40 mouse cellular contexts compared by ENCODE assay signal in genomic region chr12:74301559-74301958, GRCm38 (mm10). TPM values are rescaled to one million over a fixed set of nuclear protein-coding genes. Genes with fewer than 3 reads are reported as not detected.
A peak's percentile ranks its signal among the peaks of the same experiment; 100 is the strongest.
DNase-seq lines count a peak whose midpoint lies in the region; ATAC-seq and TF ChIP-seq lines count a peak whose summit lies in the region.
"Had no signal": no experiment of that assay in that cellular context is flagged by ENCODE, and none has a peak within 500 bp of the region (broad histone marks: within the 10 kb centered on the region; RNA-seq: fewer than 3 reads in every experiment).

No protein-coding gene starts in this region.

- WGBS in embryonic facial prominence, embryonic 15.5 days: 50% methylated on average over 6 of the region's 6 CpGs
- WGBS in embryonic facial prominence, embryonic 10.5 days: 95% methylated on average over 6 of the region's 6 CpGs

- H3K4me3 ChIP-seq in embryonic facial prominence, embryonic 15.5 days (replicated peaks): no peak overlapping the region
- H3K4me3 ChIP-seq in embryonic facial prominence, embryonic 10.5 days: no peak overlapping the region
- H3K4me3 ChIP-seq in left cerebral cortex, adult 2 months: no peak overlapping the region
- no peak overlapping the region for H3K4me3 ChIP-seq in gastrocnemius, adult 2 months
- H3K4me3 ChIP-seq: embryonic facial prominence, embryonic 12.5 days; hindbrain, embryonic 13.5 days; limb, embryonic 12.5 days; liver, embryonic 15.5 days; myocyte; neural tube, embryonic 12.5 days had no signal

- no peak for ATAC-seq in embryonic facial prominence, embryonic 15.5 days (ENCODE audit: insufficient number of reproducible peaks, low FRiP score, low TSS enrichment, low read depth)
- ATAC-seq: forebrain, postnatal 0 days; intestine, embryonic 16.5 days had no signal

- TF ChIP-seq CTCF in left cerebral cortex, adult 2 months (IDR thresholded peaks at IDR 0.05): no peak
- no peak for TF ChIP-seq CTCF in gastrocnemius, adult 2 months (IDR thresholded peaks at IDR 0.05)

- H3K36me3 ChIP-seq in embryonic facial prominence, embryonic 15.5 days: no peaks in the 10 kb centered on the region
- H3K36me3 ChIP-seq in embryonic facial prominence, embryonic 10.5 days (replicated peaks): no peaks in the 10 kb centered on the region
- H3K36me3 ChIP-seq: embryonic facial prominence, embryonic 12.5 days; hindbrain, embryonic 13.5 days; limb, embryonic 12.5 days; liver, embryonic 15.5 days; neural tube, embryonic 12.5 days had no signal

- no peaks in the 10 kb centered on the region for H3K27me3 ChIP-seq in embryonic facial prominence, embryonic 15.5 days
- no peaks in the 10 kb centered on the region for H3K27me3 ChIP-seq in embryonic facial prominence, embryonic 10.5 days (replicated peaks; ENCODE audit: low read depth, poor library complexity, severe bottlenecking)
- H3K27me3 ChIP-seq: CH12.LX; embryonic facial prominence, embryonic 12.5 days; hindbrain, embryonic 13.5 days; limb, embryonic 12.5 days; liver, embryonic 15.5 days; neural tube, embryonic 12.5 days had no signal

- H3K9ac ChIP-seq in embryonic facial prominence, embryonic 15.5 days: no peak overlapping the region
- H3K9ac ChIP-seq: embryonic facial prominence, embryonic 12.5 days; forebrain, postnatal 0 days; hindbrain, embryonic 13.5 days; limb, embryonic 12.5 days; liver, embryonic 15.5 days; lung, embryonic 14.5 days; neural tube, embryonic 12.5 days had no signal

- no peaks in the 10 kb centered on the region for H3K9me3 ChIP-seq in embryonic facial prominence, embryonic 15.5 days (replicated peaks)
- H3K9me3 ChIP-seq in embryonic facial prominence, embryonic 10.5 days: no peaks in the 10 kb centered on the region
- H3K9me3 ChIP-seq: embryonic facial prominence, embryonic 12.5 days; hindbrain, embryonic 13.5 days; limb, embryonic 12.5 days; liver, embryonic 15.5 days; neural tube, embryonic 12.5 days had no signal

- peaks cover 5% of the 10 kb centered on the region; the same call in 1 of the 2 replicates for H3K4me1 ChIP-seq in embryonic facial prominence, embryonic 15.5 days
- no peaks in the 10 kb centered on the region for H3K4me1 ChIP-seq in embryonic facial prominence, embryonic 10.5 days
- H3K4me1 ChIP-seq: embryonic facial prominence, embryonic 12.5 days; limb, embryonic 12.5 days; liver, embryonic 15.5 days; neural tube, embryonic 12.5 days had no signal

- intact Hi-C loops in left cerebral cortex, adult 2 months (cut with DNase I): no loop called here
- intact Hi-C loops in left cerebral cortex, postnatal 36 days (cut with DNase I): no loop called here
- intact Hi-C loops in gastrocnemius, adult 2 months (cut with DNase I): no loop called here

- H3K4me2 ChIP-seq in embryonic facial prominence, embryonic 15.5 days (replicated peaks): no peak overlapping the region; the same call in 1 of the 2 replicates
- H3K4me2 ChIP-seq: embryonic facial prominence, embryonic 12.5 days; heart, embryonic 11.5 days; hindbrain, embryonic 13.5 days; limb, embryonic 12.5 days; liver, embryonic 15.5 days; lung, embryonic 14.5 days; midbrain, embryonic 11.5 days; neural tube, embryonic 12.5 days had no signal

- DNase-seq in embryonic facial prominence, embryonic 10.5 days (ENCODE audit: low spot score): no peak
- no peak for DNase-seq in left cerebral cortex, adult 2 months (ENCODE audit: extremely low spot score in 1 of 2, low spot score in 2 of 2)
- DNase-seq in left cerebral cortex, postnatal 36 days (ENCODE audit: low spot score in 2 of 2): no peak
- peak; percentile 72 for DNase-seq in brain, adult 2 months (ENCODE audit: low read depth, low spot score)
- DNase-seq in layer of hippocampus, adult 8-10 months (ENCODE audit: low spot score in 2 of 2): peak; percentile 69 to 74
- DNase-seq in gastrocnemius, adult 2 months: no peak
- DNase-seq in kidney, adult 18-20 months: no peak
- DNase-seq: adrenal gland, adult 8-10 months; cerebellum, adult 8-10 months; cerebellum, postnatal 36 days; forebrain, postnatal 0 days; gastrocnemius, postnatal 25 days; heart, adult 18-20 months; heart, postnatal 36 days; kidney, postnatal 25 days; lung, embryonic 14.5 days had no signal

- H3K27ac ChIP-seq in embryonic facial prominence, embryonic 15.5 days (replicated peaks): peak overlapping the region; percentile 25; the same call in 1 of the 2 replicates
- H3K27ac ChIP-seq in embryonic facial prominence, embryonic 10.5 days (replicated peaks): no peak overlapping the region
- H3K27ac ChIP-seq in left cerebral cortex, adult 2 months: peak overlapping the region; percentile 66
- H3K27ac ChIP-seq in gastrocnemius, adult 2 months: no peak overlapping the region
- H3K27ac ChIP-seq: embryonic facial prominence, embryonic 12.5 days; hindbrain, embryonic 13.5 days; limb, embryonic 12.5 days; liver, embryonic 15.5 days; neural tube, embryonic 12.5 days had no signal

RNA-seq across cellular contexts. Expression of gene Gm11042, which starts 14.6 kb away (rescaled TPM):
- not detected in 2 replicates for polyA plus RNA-seq in embryonic facial prominence, embryonic 15.5 days (2015; fragmentation: Nextera tagmentation; extraction: Ambion mirVana)
- not detected in 2 replicates for polyA plus RNA-seq in embryonic facial prominence, embryonic 10.5 days (2016; fragmentation: Nextera tagmentation; extraction: Ambion mirVana)
- not detected for total RNA-seq in left cerebral cortex, adult 2 months (2021)
- not detected for total RNA-seq in left cerebral cortex, postnatal 36 days (2021)
- not detected for total RNA-seq in layer of hippocampus, adult 8-10 months (2022)
- not detected for total RNA-seq in gastrocnemius, adult 2 months (2021)
- total RNA-seq: adrenal gland, adult 8-10 months; adrenal gland, postnatal 4 days; CH12.LX; ES-E14; forebrain, postnatal 0 days; gastrocnemius, postnatal 25 days; heart, adult 18-20 months; heart, postnatal 36 days; left cerebral cortex, postnatal 14 days; liver, adult 2 months; megakaryocyte, adult 5-6 weeks; midbrain, postnatal 0 days had no signal
- polyA plus RNA-seq: C2C12; embryonic facial prominence, embryonic 12.5 days; forebrain, embryonic 11.5 days; forebrain, postnatal 0 days; heart, embryonic 11.5 days; heart, embryonic 16.5 days; hindbrain, embryonic 13.5 days; intestine, embryonic 16.5 days; kidney, embryonic 14.5 days; limb, embryonic 12.5 days; liver, adult 2 months; liver, embryonic 15.5 days; lung, embryonic 14.5 days; midbrain, embryonic 11.5 days; midbrain, postnatal 0 days; myocyte; neural tube, embryonic 12.5 days; small intestine, adult 2 months; stomach, embryonic 14.5 days; testis, adult 2 months had no signal

Comparison
In these comparisons a context has a peak if more than half of its experiments do, and no peak if none do; other contexts are left out.
1. H3K27ac ChIP-seq: peak in embryonic facial prominence, embryonic 15.5 days (single experiment) and left cerebral cortex, adult 2 months (single experiment); none in embryonic facial prominence, embryonic 10.5 days (single experiment) and gastrocnemius, adult 2 months (single experiment).
2. DNase-seq: peak in brain, adult 2 months (single experiment) and layer of hippocampus, adult 8-10 months (2 of 2); none in embryonic facial prominence, embryonic 10.5 days (single experiment), left cerebral cortex, adult 2 months (0 of 2), left cerebral cortex, postnatal 36 days (0 of 2), gastrocnemius, adult 2 months (single experiment) and kidney, adult 18-20 months (single experiment).